Mouse (Mus musculus): ENCODE results near the gene Fbln2.
"Not testable (repeated sequence)": the region's sequence is repeated elsewhere in the genome, so short reads cannot be mapped to it uniquely, and the experiment has no call there.

The Fbln2 gene

GRCm38 (mm10) chr6:91212155-91212554 is at the start of gene Fbln2:
Gene Fbln2 (plus strand): TSS chr6:91212455.
- DNase-seq (ENCODE audit: low spot score), result not testable (repeated sequence)

GRCm38 (mm10) chr6:91163195-91163911 is 48.9 kb upstream of the Fbln2 start:
- DNase-seq (ENCODE audit: low spot score), result peak; percentile 46

GRCm38 (mm10) chr6:91164584-91164983 is 47.7 kb upstream of the Fbln2 start:
- no peak for DNase-seq (ENCODE audit: low spot score)

GRCm38 (mm10) chr6:91165210-91165609 is 47.0 kb upstream of the Fbln2 start:
- DNase-seq (ENCODE audit: low spot score), result peak; percentile 42

- DNase-seq (ENCODE audit: low spot score), result no peak
Observed at GRCm38 (mm10) chr6:91167828-91168227, 44.4 kb upstream of the Fbln2 start.

- DNase-seq (ENCODE audit: low spot score), result no peak
Observed at GRCm38 (mm10) chr6:91169129-91169528, 43.1 kb upstream of the Fbln2 start.

GRCm38 (mm10) chr6:91171396-91171895 is 40.8 kb upstream of the Fbln2 start:
- no peak for DNase-seq (ENCODE audit: low spot score)

- DNase-seq (ENCODE audit: low spot score), result no peak
Observed at GRCm38 (mm10) chr6:91172381-91172780, 39.9 kb upstream of the Fbln2 start.

- DNase-seq (ENCODE audit: low spot score), result no peak
Observed at GRCm38 (mm10) chr6:91173221-91173880, 38.9 kb upstream of the Fbln2 start.

- no peak for DNase-seq (ENCODE audit: low spot score)
Observed at GRCm38 (mm10) chr6:91174211-91174610, 38.0 kb upstream of the Fbln2 start.

- DNase-seq (ENCODE audit: low spot score), result no peak
Observed at GRCm38 (mm10) chr6:91180767-91181171, 31.5 kb upstream of the Fbln2 start.

- no peak for DNase-seq (ENCODE audit: low spot score)
Observed at GRCm38 (mm10) chr6:91181320-91181719, 30.9 kb upstream of the Fbln2 start.

GRCm38 (mm10) chr6:91182075-91182490 is 30.2 kb upstream of the Fbln2 start:
- DNase-seq (ENCODE audit: low spot score), result no peak

GRCm38 (mm10) chr6:91183041-91183440 is 29.2 kb upstream of the Fbln2 start:
- no peak for DNase-seq (ENCODE audit: low spot score)

- no peak for DNase-seq (ENCODE audit: low spot score)
Observed at GRCm38 (mm10) chr6:91183980-91184379, 28.3 kb upstream of the Fbln2 start.

- DNase-seq (ENCODE audit: low spot score), result no peak
Observed at GRCm38 (mm10) chr6:91184776-91185175, 27.5 kb upstream of the Fbln2 start.

GRCm38 (mm10) chr6:91185502-91185901 is 26.8 kb upstream of the Fbln2 start:
- DNase-seq (ENCODE audit: low spot score), result no peak

GRCm38 (mm10) chr6:91186161-91186931 is 25.9 kb upstream of the Fbln2 start:
- no peak for DNase-seq (ENCODE audit: low spot score)

GRCm38 (mm10) chr6:91186934-91187333 is 25.3 kb upstream of the Fbln2 start:
- DNase-seq (ENCODE audit: low spot score), result no peak

GRCm38 (mm10) chr6:91187871-91188270 is 24.4 kb upstream of the Fbln2 start:
- DNase-seq (ENCODE audit: low spot score), result no peak

- no peak for DNase-seq (ENCODE audit: low spot score)
Observed at GRCm38 (mm10) chr6:91189971-91190370, 22.3 kb upstream of the Fbln2 start.

GRCm38 (mm10) chr6:91191465-91191864 is 20.8 kb upstream of the Fbln2 start:
- no peak for DNase-seq (ENCODE audit: low spot score)

- no peak for DNase-seq (ENCODE audit: low spot score)
Observed at GRCm38 (mm10) chr6:91192421-91192820, 19.8 kb upstream of the Fbln2 start.
